Mouse (Mus musculus): Measurements from ENCODE around the gene Ripor3. TPM values are rescaled to one million over a fixed set of nuclear protein-coding genes. Genes with fewer than 3 reads are reported as not detected.

Gene Ripor3
- polyA plus RNA-seq, 1 experiment from 2014 or later = 3.8 TPM

DNA sequence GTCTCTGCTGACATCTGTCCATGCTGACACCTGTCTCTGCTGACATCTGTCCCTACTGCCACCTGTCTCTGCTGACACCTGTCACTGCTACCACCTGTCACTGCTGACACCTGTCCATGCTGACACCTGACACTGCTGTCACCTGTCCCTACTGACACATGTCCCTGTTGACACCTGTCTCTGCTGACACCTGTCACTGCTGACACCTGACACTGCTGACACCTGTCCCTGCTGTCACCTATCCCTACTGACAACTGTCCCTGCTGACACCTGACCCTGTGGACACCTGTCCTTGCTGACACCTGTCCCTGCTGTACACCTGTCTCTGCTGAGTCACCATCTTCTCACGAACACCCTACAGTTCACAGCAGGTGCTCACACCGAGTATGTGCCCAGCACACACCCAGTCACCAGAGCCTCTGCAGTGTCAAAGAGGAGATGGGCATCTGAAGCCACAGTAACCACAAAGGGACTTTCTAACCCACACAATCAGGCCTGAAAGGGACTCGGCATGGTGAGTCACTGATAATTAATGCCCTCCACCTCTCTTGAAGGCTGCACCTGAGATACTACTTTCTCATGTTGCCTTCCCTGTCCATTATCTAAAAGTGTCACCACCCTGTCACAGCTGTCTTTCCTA lies 13.5 kb upstream of the Ripor3 start:
- no peak for ATAC-seq (replicated peaks; ENCODE audit: low FRiP score, low TSS enrichment, low read depth)
- no peak overlapping the region for H3K27ac ChIP-seq (ENCODE audit: low read depth)
- WGBS = 79% methylated on average over 3 of the region's 3 CpGs
- no peak overlapping the region for H3K4me2 ChIP-seq (ENCODE audit: low read length)
- peaks cover 26% of the 10 kb centered on the region for H3K4me1 ChIP-seq (replicated peaks; ENCODE audit: control insufficient read depth, insufficient read depth, low read length)
- H3K36me3 ChIP-seq (ENCODE audit: control insufficient read depth, insufficient read depth, low read length) = no peaks in the 10 kb centered on the region
- no peak overlapping the region for H3K9ac ChIP-seq (ENCODE audit: low read length)
- no peaks in the 10 kb centered on the region for H3K27me3 ChIP-seq (replicated peaks; ENCODE audit: control insufficient read depth, insufficient read depth, low read length)
- peaks cover 5% of the 10 kb centered on the region for H3K9me3 ChIP-seq (ENCODE audit: control insufficient read depth, low read length)
- H3K4me3 ChIP-seq (ENCODE audit: low read depth, low read length) = no peak overlapping the region
- DNase-seq (ENCODE audit: low spot score) = no peak

DNA sequence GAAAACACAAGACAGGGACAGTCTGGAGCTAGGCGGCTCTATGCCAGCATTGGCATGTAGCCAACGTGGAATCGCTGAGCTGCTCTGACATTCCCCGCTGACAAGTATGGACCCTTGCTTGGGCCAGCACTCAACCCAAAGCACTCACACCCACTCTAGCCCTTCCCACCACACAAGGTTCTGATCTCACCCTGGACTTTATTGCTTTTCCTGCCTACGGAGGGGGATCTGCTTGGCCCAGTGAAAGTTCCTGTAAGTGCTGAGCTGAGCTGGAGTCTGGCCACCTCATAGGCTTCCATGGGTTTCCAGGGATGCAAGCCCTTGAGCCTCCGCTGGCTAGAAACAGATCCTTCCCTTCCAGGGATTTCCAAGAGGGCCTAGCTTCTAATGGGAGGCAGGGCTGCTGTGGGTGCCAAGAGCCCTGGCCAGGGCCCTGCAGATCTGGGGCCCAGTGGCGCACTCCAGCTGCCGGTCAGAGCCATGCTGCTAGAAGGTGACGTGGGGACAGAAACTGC lies 8.8 kb upstream of the Ripor3 start:
- Histone ChIP-seq H3K4me3 (ENCODE audit: low read depth, low read length) (no peak overlapping the region), H3K4me1 (replicated peaks; ENCODE audit: control insufficient read depth, insufficient read depth, low read length) (peaks cover 25% of the 10 kb centered on the region), H3K27ac (ENCODE audit: low read depth) (peak overlapping the region; percentile 69), H3K36me3 (ENCODE audit: control insufficient read depth, insufficient read depth, low read length) (no peaks in the 10 kb centered on the region), H3K9ac (ENCODE audit: low read length) (no peak overlapping the region), H3K4me2 (ENCODE audit: low read length) (no peak overlapping the region), H3K9me3 (ENCODE audit: control insufficient read depth, low read length) (no peaks in the 10 kb centered on the region), H3K27me3 (replicated peaks; ENCODE audit: control insufficient read depth, insufficient read depth, low read length) (no peaks in the 10 kb centered on the region)
- ATAC-seq (replicated peaks; ENCODE audit: low FRiP score, low TSS enrichment, low read depth) = no peak
- no peak for DNase-seq (ENCODE audit: low spot score)
- WGBS = 75% methylated on average over 9 of the region's 9 CpGs

GRCm38 (mm10) chr2:168016951-168017391 lies 6.6 kb upstream of the Ripor3 start:
- ATAC-seq (replicated peaks; ENCODE audit: low FRiP score, low TSS enrichment, low read depth) (no peak), DNase-seq (ENCODE audit: low spot score) (peak; percentile 88)
- peak overlapping the region; percentile 71; the same call in 1 of the 2 replicates for H3K27ac ChIP-seq (ENCODE audit: low read depth)

GRCm38 (mm10) chr2:168010893-168011292 lies 475 bp upstream of the Ripor3 start:
- WGBS = 27% methylated on average over 11 of the region's 11 CpGs
- Histone ChIP-seq H3K27ac (ENCODE audit: low read depth) (no peak overlapping the region), H3K9ac (ENCODE audit: low read length) (no peak overlapping the region), H3K4me3 (ENCODE audit: low read depth, low read length) (no peak overlapping the region), H3K27me3 (replicated peaks; ENCODE audit: control insufficient read depth, insufficient read depth, low read length) (no peaks in the 10 kb centered on the region), H3K4me1 (replicated peaks; ENCODE audit: control insufficient read depth, insufficient read depth, low read length) (peaks cover 27% of the 10 kb centered on the region), H3K36me3 (ENCODE audit: control insufficient read depth, insufficient read depth, low read length) (no peaks in the 10 kb centered on the region), H3K9me3 (ENCODE audit: control insufficient read depth, low read length) (no peaks in the 10 kb centered on the region), H3K4me2 (ENCODE audit: low read length) (no peak overlapping the region)
- no peak for ATAC-seq (replicated peaks; ENCODE audit: low FRiP score, low TSS enrichment, low read depth)
- DNase-seq (ENCODE audit: low spot score) = no peak

More at GRCm38 (mm10) chr2:168016951-168017391, 6.6 kb upstream of the Ripor3 start:
- Histone ChIP-seq H3K9me3 (ENCODE audit: control insufficient read depth, low read length) (no peaks in the 10 kb centered on the region), H3K4me2 (ENCODE audit: low read length) (no peak overlapping the region), H3K27me3 (replicated peaks; ENCODE audit: control insufficient read depth, insufficient read depth, low read length) (no peaks in the 10 kb centered on the region), H3K4me1 (replicated peaks; ENCODE audit: control insufficient read depth, insufficient read depth, low read length) (peaks cover 27% of the 10 kb centered on the region), H3K9ac (ENCODE audit: low read length) (no peak overlapping the region), H3K36me3 (ENCODE audit: control insufficient read depth, insufficient read depth, low read length) (no peaks in the 10 kb centered on the region), H3K4me3 (ENCODE audit: low read depth, low read length) (no peak overlapping the region)
- 29% methylated on average over 5 of the region's 5 CpGs for WGBS

DNA sequence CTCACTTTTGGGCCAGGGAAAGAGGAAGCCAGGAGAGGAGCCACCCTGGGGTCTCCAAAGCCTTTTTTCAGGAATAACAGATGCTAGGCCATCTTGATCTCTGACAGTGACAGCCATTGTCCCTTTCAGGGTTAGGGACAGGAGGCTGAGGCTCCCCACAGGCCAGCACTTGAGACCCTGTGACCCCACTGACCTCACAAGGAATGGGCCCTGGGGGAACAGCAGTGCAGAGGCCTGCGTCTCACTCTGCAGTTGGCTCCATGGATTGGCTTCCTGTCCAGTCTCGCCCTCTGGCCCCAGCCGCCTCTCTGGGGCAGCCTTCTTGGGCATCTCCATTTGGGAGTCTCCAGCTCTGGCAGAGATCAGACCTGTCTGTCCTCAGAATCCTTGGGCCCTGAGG lies 2.3 kb downstream of the Ripor3 start:
- Histone ChIP-seq H3K4me1 (replicated peaks; ENCODE audit: control insufficient read depth, insufficient read depth, low read length) (peaks cover 29% of the 10 kb centered on the region), H3K27me3 (replicated peaks; ENCODE audit: control insufficient read depth, insufficient read depth, low read length) (no peaks in the 10 kb centered on the region), H3K4me2 (ENCODE audit: low read length) (no peak overlapping the region), H3K27ac (ENCODE audit: low read depth) (no peak overlapping the region), H3K9ac (ENCODE audit: low read length) (no peak overlapping the region), H3K9me3 (ENCODE audit: control insufficient read depth, low read length) (no peaks in the 10 kb centered on the region), H3K36me3 (ENCODE audit: control insufficient read depth, insufficient read depth, low read length) (no peaks in the 10 kb centered on the region), H3K4me3 (ENCODE audit: low read depth, low read length) (no peak overlapping the region)
- DNase-seq (ENCODE audit: low spot score) = no peak
- ATAC-seq (replicated peaks; ENCODE audit: low FRiP score, low TSS enrichment, low read depth) = no peak
- 79% methylated on average over 3 of the region's 3 CpGs for WGBS

- Histone ChIP-seq H3K4me1 (replicated peaks; ENCODE audit: control insufficient read depth, insufficient read depth, low read length) (peaks cover 26% of the 10 kb centered on the region), H3K9me3 (ENCODE audit: control insufficient read depth, low read length) (no peaks in the 10 kb centered on the region), H3K36me3 (ENCODE audit: control insufficient read depth, insufficient read depth, low read length) (no peaks in the 10 kb centered on the region), H3K4me2 (ENCODE audit: low read length) (no peak overlapping the region), H3K27ac (ENCODE audit: low read depth) (no peak overlapping the region), H3K9ac (ENCODE audit: low read length) (no peak overlapping the region), H3K27me3 (replicated peaks; ENCODE audit: control insufficient read depth, insufficient read depth, low read length) (no peaks in the 10 kb centered on the region), H3K4me3 (ENCODE audit: low read depth, low read length) (no peak overlapping the region)
- ATAC-seq (replicated peaks; ENCODE audit: low FRiP score, low TSS enrichment, low read depth) (no peak), DNase-seq (ENCODE audit: low spot score) (no peak)
- 82% methylated on average over 6 of the region's 6 CpGs for WGBS
These were observed 3.9 kb downstream of the Ripor3 start for GRCm38 (mm10) chr2:168006489-168006888.

GRCm38 (mm10) chr2:168005616-168006015 lies 4.8 kb downstream of the Ripor3 start:
- Histone ChIP-seq H3K36me3 (ENCODE audit: control insufficient read depth, insufficient read depth, low read length) (no peaks in the 10 kb centered on the region), H3K4me3 (ENCODE audit: low read depth, low read length) (no peak overlapping the region), H3K4me2 (ENCODE audit: low read length) (no peak overlapping the region), H3K27ac (ENCODE audit: low read depth) (no peak overlapping the region), H3K9ac (ENCODE audit: low read length) (no peak overlapping the region), H3K27me3 (replicated peaks; ENCODE audit: control insufficient read depth, insufficient read depth, low read length) (no peaks in the 10 kb centered on the region), H3K4me1 (replicated peaks; ENCODE audit: control insufficient read depth, insufficient read depth, low read length) (peaks cover 17% of the 10 kb centered on the region), H3K9me3 (ENCODE audit: control insufficient read depth, low read length) (peaks cover 2% of the 10 kb centered on the region)
- DNase-seq (ENCODE audit: low spot score) (no peak), ATAC-seq (replicated peaks; ENCODE audit: low FRiP score, low TSS enrichment, low read depth) (no peak)
- WGBS = 24% methylated on average over 3 of the region's 3 CpGs

- Histone ChIP-seq H3K4me1 (replicated peaks; ENCODE audit: control insufficient read depth, insufficient read depth, low read length) (peaks cover 11% of the 10 kb centered on the region), H3K27ac (ENCODE audit: low read depth) (no peak overlapping the region), H3K36me3 (ENCODE audit: control insufficient read depth, insufficient read depth, low read length) (no peaks in the 10 kb centered on the region), H3K4me2 (ENCODE audit: low read length) (no peak overlapping the region), H3K9ac (ENCODE audit: low read length) (no peak overlapping the region), H3K4me3 (ENCODE audit: low read depth, low read length) (no peak overlapping the region), H3K9me3 (ENCODE audit: control insufficient read depth, low read length) (peaks cover 4% of the 10 kb centered on the region), H3K27me3 (replicated peaks; ENCODE audit: control insufficient read depth, insufficient read depth, low read length) (no peaks in the 10 kb centered on the region)
- 81% methylated on average over 3 of the region's 3 CpGs for WGBS
- 0 out of 2 replicates have a peak, but pooled peaks have one; percentile 5 for ATAC-seq (replicated peaks; ENCODE audit: low FRiP score, low TSS enrichment, low read depth)
- no peak for DNase-seq (ENCODE audit: low spot score)
These were observed 5.4 kb downstream of the Ripor3 start for GRCm38 (mm10) chr2:168005005-168005404.

DNA sequence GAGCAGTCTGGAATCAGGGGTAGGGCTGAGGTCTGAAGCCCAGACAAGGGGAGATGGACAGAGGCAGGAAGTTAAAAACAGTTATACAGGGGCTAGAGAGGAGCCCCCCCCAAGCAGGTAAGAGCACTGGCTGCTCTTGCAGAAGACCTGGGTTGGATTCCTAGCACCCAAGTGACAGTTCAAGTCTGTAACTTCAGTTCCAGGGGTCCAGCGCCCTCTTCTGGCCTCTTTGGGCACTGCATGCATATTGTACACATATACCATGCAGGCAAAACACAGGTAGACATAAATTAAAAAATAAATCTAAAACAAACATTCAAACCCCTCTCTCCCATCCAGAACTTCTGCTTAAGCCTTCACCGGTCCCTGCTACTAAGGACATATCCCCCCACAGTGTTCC lies 6.0 kb downstream of the Ripor3 start:
- Histone ChIP-seq H3K4me3 (ENCODE audit: low read depth, low read length) (no peak overlapping the region), H3K27ac (ENCODE audit: low read depth) (no peak overlapping the region), H3K9me3 (ENCODE audit: control insufficient read depth, low read length) (peaks cover 4% of the 10 kb centered on the region), H3K9ac (ENCODE audit: low read length) (no peak overlapping the region), H3K4me1 (replicated peaks; ENCODE audit: control insufficient read depth, insufficient read depth, low read length) (peaks cover 11% of the 10 kb centered on the region), H3K4me2 (ENCODE audit: low read length) (no peak overlapping the region), H3K27me3 (replicated peaks; ENCODE audit: control insufficient read depth, insufficient read depth, low read length) (no peaks in the 10 kb centered on the region), H3K36me3 (ENCODE audit: control insufficient read depth, insufficient read depth, low read length) (no peaks in the 10 kb centered on the region)
- no peak for ATAC-seq (replicated peaks; ENCODE audit: low FRiP score, low TSS enrichment, low read depth)
- 58% methylated on average over 2 of the region's 2 CpGs for WGBS
- DNase-seq (ENCODE audit: low spot score) = no peak

Measured in intestine, embryonic 14.5 days (tissue).